Mouse (Mus musculus) inflammation-experienced regulatory T-cells, adult 6 months (primary cell): ENCODE measurements around the gene Pcif1. TPM values are rescaled to one million over a fixed set of nuclear protein-coding genes. Genes with fewer than 3 reads are reported as not detected.
"Not testable (repeated sequence)": the region's sequence is repeated elsewhere in the genome, so short reads cannot be mapped to it uniquely, and the experiment has no call there.

ENCODE experiments used
- ATAC-seq: one replicate; pipeline ENCODE4 v1.8.0; 2017
- polyA plus RNA-seq, 3 experiments: library from polyadenylated mRNA; unstranded; fragments of 100-300 nt; shearing (Covaris generic); gene quantifications; one replicate each; pipeline ENCODE4 v1.2.1; 2017

Pcif1 gene
- 100 to 1,000 TPM; 110 to 126 (median 112) TPM for polyA plus RNA-seq

GRCm38 (mm10) chr2:164879228-164879567, at the start of gene Pcif1:
Gene Pcif1, plus strand, starts transcription at chr2:164879304.
- ATAC-seq = peak; percentile 56

DNA sequence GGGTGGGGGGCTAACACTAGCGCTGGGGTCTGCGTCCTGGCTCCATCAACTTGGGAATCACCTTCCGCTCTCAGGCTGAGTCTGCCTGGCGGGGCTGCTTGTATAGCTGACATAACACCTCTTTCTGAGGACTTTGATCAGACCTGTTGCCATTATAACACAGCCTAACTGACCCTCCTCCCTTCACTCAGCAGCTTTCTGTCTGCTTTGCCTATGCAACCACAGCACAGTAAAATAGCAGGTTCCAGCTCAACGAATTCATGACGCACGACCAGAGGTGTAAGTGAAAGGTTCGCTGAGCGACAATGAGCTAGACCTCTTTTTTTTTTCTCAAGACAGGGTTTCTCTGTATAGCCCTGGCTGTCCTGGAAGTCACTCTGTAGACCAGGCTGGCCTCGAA, 48.1 kb upstream of the Pcif1 start:
- ATAC-seq = no peak

- ATAC-seq = no peak
These were observed 46.9 kb upstream of the Pcif1 start for GRCm38 (mm10) chr2:164832032-164832747.

DNA sequence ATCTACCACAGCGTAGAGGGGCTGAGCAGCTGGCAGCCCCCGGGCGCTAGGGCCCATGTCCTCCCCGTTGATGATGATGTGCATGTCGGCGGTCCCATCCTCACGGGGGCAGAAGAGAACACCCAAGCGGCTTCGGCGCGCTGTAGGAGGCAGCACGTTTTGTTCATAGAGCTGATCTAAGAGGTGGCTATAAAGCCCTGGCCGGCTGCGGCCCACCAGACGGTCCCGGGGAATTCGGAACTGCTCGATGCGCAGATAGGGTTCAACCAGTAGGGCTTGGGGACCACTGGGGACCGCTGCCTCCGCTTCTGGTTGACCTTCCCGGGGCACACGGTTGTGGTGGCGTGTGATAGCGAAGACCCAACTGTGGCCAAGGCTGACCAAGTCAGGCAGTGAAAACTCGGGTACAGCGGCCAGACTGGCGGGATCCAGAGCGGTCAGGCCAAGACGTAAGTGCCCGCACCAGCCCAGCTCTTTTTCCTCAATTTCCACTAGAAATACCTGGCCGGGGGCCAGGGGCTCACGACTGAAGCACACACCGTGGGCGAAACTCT, 46.3 kb upstream of the Pcif1 start, which contains the start of gene Ctsa:
Gene Ctsa (plus strand): TSS at position 126 of the 554 bp plus-strand sequence.
- ATAC-seq = peak; percentile 85

DNA sequence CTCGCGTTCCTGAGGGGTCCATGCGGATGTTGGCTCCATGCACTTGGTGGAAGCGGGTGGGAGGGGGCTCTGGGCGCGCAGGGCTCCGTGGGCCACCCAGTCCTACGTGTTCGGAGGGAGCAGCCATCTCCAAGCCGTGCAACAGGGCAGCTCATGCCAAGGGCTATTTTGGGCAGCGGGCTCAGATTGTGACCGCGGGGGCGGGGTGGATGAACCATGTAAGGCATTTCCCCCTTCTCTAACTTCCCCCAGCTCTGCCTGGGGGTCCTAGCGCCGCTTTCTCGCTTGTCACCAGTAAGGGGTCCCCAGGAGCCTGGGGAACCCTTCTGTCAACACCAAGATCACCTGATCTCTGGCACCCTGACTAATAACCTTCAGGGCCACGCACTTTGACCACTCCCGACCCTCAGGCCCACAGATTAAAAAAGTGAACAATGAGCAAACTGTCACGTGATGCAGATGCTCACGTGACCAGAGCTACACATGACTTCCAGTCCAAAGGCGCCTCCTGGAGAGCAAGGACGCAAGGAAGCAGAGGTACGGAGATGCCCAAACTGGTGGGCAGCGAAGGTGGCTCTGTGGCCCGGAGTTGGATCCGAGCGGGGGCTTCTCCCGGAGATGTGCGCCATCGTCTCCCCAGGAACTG, 45.7 kb upstream of the Pcif1 start, which contains the start of gene Neurl2:
Gene Neurl2 (minus strand): TSS at position 143 of the 646 bp plus-strand sequence.
- ATAC-seq = peak; percentile 68

- ATAC-seq = no peak
These were observed 44.6 kb upstream of the Pcif1 start for GRCm38 (mm10) chr2:164834531-164834930.

- ATAC-seq = no peak
These were observed 43.9 kb upstream of the Pcif1 start for GRCm38 (mm10) chr2:164835164-164835563.

DNA sequence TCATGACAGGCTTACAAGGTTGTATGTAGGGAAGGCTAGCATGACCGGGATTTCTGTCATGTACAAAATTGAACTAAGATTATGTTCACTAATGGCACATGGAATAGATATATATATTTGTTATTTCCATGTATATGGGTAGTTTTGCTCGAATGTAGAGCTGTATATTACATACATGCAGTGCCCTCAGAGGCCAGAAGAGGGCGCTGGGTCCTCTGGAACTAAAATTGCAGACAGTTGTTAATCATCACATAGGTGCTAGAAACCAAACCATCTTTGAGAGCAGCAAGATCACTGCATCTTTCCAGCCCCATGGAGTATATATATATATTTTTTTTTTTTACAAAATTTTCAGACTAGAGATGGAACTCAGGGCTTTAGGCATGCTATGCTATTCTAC, 33.3 kb upstream of the Pcif1 start:
- ATAC-seq = no peak

GRCm38 (mm10) chr2:164850061-164850460, 29.0 kb upstream of the Pcif1 start:
- peak; percentile 97 for ATAC-seq

DNA sequence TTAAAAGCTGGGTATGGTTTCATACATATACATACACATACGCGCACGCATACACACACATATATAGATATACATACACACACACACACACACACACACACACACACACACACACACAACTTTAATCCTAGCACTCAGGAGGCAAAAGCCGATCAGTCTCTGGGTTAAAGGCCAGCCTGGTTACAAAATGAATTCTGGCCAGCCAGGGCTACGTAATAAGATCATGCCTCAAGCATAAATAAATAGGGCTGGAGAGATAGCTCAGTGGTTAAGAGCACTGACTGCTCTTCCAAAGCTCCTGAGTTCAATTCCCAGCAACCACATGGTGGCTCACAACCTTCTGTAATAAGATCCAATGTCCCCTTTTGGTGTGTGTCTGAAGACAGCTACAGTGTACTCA, 23.5 kb upstream of the Pcif1 start:
- not testable (repeated sequence) for ATAC-seq

GRCm38 (mm10) chr2:164856309-164857100, 22.6 kb upstream of the Pcif1 start:
- ATAC-seq = peak; percentile 42

- ATAC-seq = peak; percentile 78
These were observed 21.8 kb upstream of the Pcif1 start, which contains the start of gene Pltp for GRCm38 (mm10) chr2:164857101-164857821. Gene Pltp, minus strand, starts transcription at chr2:164857711.

DNA sequence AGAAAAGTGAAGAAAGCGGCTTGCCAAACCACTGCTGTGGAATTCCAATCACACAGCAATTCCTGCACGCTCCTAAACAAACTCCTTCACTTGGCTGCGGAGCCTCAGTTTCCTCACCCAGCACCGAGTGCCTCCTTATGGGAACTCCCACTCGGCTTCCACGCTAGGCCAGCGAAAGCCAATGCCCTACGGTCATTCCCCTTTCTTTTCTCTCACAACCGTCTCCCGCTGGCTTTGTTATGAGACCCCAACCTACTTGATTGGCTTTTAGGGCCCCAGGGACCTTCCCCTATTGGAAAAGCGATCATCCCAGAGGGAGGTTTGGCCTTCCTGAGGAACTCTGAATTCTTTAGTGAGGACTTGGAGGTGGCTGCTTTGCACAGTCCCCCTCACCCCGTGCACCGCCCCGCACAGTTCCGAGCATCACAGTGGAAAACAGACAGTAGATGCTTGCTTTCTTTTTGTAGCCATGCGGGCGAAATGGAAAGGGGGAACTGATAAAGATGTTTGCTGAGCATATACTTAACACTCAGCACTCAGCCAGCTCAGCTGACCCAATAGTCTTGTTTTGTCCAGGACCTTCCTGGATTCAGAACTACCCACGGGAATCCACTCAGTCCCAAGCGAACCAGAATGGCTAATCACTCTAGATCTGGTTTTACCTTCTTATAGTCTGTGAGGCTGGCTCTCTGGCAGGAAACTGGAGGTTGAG, 21.1 kb upstream of the Pcif1 start:
- no peak for ATAC-seq

GRCm38 (mm10) chr2:164859155-164859554, 19.9 kb upstream of the Pcif1 start:
- no peak for ATAC-seq

DNA sequence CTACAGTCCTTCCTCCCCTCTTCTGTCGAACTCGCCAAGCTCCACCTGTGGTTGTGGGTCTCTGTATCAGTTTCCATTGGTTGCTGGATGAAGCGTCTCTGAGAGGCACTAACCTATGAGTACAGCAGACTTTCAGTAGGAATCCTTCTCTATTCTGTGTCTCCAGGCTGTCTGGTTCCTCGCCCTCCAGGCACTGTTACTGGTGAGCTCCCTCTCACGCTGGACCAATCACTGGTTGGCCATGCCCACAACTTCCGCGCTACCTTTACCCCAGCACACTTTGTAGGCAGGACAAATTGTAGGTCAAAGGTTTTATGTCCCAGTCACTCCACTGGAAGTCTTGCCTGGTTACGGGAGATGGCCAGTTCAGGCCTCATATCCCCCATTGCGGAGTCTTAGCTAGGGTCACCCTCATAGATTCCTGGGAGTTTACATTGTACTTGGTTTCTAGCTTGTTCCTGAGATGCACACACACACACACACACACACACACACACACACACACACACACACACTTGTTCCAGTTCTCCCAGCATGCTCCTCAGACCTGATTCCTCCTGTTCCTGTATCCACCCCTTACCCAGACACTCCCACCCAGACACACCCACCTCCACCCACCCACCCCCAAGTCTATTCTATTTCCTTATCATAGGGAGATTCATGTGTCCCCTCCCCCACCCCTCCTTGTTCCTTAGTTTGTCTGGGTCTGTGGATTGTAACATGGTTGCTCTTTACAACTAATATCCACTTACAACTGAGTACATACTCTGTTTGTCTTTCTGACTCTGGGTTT, 19.3 kb upstream of the Pcif1 start:
- ATAC-seq = no peak

DNA sequence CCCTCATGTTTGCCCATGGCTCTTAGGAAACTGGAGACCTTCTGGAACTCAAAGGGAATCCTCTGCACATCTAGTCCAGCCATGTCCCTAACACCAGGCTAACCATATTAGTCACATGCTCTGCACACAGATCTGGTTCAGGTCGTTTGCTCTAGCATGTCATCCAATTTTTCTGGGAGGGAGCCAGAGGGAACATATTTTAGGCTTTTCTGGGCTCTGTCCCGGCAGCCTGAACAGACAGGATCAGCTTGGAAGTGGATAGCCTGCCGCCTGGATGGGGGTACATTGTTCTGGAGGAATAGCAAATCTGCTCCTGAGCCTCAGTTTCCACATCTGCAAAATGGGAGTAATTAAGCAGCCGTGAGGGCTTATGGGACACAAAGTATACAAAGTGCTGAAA, 18.0 kb upstream of the Pcif1 start:
- no peak for ATAC-seq

DNA sequence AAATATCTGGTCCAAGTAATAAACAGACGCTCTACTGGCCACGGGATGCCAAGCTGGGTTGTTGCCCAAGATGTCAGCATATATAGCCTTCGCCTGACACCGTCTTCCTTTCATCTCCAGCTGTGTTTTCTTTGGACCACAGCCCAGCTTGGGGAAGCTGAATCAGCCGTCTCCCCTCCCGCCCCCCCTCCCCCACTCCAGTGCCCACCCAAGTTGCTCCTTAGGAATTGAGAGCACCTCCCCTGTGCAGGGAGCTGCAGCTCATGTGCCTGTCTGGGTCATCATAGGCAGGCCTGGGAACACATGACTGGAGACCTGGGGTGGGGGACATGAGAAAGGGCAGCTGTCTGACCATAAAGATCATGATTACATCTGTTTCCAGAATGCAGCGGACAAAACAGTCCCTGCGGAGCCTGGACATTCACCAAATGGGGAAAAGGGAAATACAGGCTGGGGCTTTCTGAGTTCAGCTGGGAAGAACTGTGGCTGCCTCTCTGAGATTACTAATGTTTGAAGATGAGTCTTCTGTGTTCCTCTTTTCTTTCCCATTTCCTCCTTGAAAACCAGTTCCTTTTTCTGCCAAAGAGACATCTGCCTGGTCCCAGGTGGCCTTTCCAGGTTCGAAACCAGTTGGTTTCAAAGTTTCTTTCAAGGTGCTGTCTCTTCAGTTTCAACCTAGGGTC, 16.8 kb upstream of the Pcif1 start:
- no peak for ATAC-seq

DNA sequence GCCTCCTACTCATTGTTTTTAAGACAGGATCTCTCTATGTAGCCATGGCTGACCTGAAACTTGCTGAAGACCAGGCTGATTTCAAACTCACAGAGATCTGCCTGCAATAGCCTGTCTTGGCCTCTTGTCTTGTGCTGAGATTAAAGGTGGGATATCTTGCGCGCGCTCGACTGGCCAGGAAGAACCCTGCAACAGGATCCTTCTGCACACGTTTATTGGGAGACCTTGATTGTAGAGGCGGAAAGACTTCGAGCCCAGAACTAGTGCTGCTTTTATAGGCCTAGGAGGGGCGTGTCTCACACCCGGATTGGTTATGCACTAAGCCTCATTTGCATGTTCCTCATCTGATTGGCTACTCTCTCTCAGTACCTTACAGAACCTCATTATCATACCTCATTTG, 15.7 kb upstream of the Pcif1 start:
- ATAC-seq = not testable (repeated sequence)

GRCm38 (mm10) chr2:164864593-164864992, 14.5 kb upstream of the Pcif1 start:
- ATAC-seq = no peak
